Mouse (Mus musculus): ENCODE data around the gene Orm1.

Orm1 gene

GRCm38 (mm10) chr4:63344295-63344694, at the start of gene Orm1:
TSS of gene Orm1 (plus strand) at chr4:63344560.
- DNase-seq (ENCODE audit: low read depth, low spot score), result no peak

GRCm38 (mm10) chr4:63295641-63296040, 48.7 kb upstream of the Orm1 start:
- DNase-seq (ENCODE audit: low read depth, low spot score), result no peak

- no peak for DNase-seq (ENCODE audit: low read depth, low spot score)
Measured at GRCm38 (mm10) chr4:63296263-63296662, 48.1 kb upstream of the Orm1 start.

- no peak for DNase-seq (ENCODE audit: low read depth, low spot score)
Measured at GRCm38 (mm10) chr4:63296876-63297275, 47.5 kb upstream of the Orm1 start.

DNA sequence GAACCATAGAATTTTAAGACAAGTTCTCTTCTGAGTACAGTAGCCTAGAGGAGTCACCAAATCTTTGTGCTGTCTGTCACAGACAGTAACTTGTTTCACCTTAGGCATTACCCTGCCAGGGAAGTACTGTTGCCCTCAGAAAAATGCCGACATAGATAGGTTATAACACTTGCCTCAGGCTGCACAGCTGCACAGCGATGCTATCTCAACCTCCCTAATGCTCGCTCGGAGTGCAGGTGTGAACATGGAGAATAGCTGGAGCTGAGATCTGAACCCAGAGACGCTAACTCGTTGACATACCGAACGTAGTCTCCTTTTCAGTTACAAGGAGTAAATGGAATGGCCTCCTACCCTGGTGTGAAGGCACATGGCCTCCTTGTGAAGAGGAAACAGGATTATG, 46.2 kb upstream of the Orm1 start:
- no peak for DNase-seq (ENCODE audit: low read depth, low spot score)

- no peak for DNase-seq (ENCODE audit: low read depth, low spot score)
Measured at GRCm38 (mm10) chr4:63302641-63303040, 41.7 kb upstream of the Orm1 start.

- peak; percentile 79 for DNase-seq (ENCODE audit: low read depth, low spot score)
Measured at GRCm38 (mm10) chr4:63307175-63308062, 36.9 kb upstream of the Orm1 start.

DNA sequence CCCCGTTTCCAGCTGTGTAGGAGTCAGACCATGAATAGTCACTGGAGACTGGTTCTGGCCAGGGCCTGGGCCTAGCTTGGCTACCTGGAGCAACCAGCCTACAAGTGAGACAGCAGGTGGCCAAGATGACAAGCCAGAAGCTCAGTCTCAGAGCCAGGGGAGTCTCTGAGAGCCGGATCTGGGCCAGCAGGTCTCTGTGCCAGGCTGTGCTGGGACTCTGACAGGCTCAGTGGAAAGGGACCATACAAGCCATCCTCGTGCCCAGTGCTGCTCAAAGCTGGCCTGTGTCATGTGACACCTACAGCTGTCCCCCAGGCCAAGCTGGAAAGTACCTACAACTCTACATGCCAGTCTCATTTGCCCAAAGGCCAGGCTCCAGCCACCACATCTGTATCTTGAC, 36.0 kb upstream of the Orm1 start:
- no peak for DNase-seq (ENCODE audit: low read depth, low spot score)

DNA sequence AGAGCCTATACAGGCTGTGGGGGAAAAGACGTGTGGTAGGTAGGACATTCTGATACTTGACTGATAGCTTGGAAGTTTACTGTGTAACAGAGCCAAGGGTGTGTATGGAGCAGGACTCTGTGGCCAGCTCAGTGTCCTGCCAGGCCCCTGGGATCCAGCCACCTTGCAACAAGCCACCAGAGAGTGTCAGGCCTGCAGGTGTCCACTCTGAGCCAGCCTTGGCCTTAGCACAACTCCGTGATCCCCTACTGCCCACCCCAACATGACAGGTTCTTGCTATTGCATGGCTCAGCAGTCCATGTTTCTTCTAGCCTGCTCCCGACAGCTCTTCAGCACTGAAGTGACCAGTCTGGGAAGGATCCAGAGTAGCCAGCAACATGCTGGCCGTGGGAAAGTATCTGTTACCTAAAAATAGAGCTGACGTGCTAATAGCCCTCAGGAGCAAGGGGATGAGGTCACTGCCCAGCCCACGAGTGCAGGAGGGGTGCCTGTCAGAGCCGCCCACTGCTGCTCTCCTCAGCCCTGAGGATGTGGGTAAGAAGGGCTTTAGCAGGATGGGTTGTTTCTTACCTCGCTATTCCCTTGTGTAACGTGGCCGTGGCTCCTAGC, 34.0 kb upstream of the Orm1 start:
- DNase-seq (ENCODE audit: low read depth, low spot score), result no peak

DNA sequence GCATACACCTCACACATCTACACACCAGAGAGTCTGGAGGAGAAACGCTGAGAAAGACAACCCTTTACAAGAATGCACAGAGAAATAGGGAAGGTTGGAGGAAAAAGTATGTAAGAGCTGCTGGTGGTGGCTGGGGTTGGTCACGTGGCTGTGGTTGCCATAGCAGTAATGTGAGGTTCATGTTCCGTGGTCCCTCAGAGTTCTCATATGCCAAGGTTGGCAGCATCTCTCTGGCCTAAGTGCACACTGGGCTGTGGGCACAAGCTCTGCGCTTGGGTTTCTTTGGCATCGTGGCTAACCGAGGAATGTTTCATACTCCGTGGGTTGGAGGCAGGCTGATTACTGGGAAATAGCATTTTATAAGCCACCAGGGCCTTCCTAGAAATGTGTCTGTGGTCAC, 32.9 kb upstream of the Orm1 start:
- DNase-seq (ENCODE audit: low read depth, low spot score), result no peak

- no peak for DNase-seq (ENCODE audit: low read depth, low spot score)
Measured at GRCm38 (mm10) chr4:63314063-63314462, 30.3 kb upstream of the Orm1 start.

GRCm38 (mm10) chr4:63316076-63316746, 28.1 kb upstream of the Orm1 start:
- no peak for DNase-seq (ENCODE audit: low read depth, low spot score)

DNA sequence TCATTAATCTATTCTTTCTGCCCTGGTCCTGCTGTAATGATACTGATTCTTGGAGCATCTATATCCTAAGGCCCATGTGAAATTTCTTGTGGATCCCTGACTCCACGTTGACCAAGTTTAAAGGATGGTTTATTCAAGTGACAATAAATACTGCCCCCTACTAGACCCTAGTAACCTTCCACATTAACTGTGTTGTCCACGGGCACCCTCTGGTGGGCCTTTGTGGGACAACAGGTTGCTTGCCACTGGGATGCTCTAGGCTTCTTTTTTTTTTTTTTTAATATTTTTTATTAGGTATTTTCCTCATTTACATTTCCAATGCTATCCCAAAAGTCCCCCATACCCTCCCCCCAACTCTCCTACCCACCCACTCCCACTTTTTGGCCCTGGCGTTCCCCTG, 24.8 kb upstream of the Orm1 start:
- peak; percentile 33 for DNase-seq (ENCODE audit: low read depth, low spot score)

GRCm38 (mm10) chr4:63323275-63323815, 21.0 kb upstream of the Orm1 start:
- DNase-seq (ENCODE audit: low read depth, low spot score), result no peak

DNA sequence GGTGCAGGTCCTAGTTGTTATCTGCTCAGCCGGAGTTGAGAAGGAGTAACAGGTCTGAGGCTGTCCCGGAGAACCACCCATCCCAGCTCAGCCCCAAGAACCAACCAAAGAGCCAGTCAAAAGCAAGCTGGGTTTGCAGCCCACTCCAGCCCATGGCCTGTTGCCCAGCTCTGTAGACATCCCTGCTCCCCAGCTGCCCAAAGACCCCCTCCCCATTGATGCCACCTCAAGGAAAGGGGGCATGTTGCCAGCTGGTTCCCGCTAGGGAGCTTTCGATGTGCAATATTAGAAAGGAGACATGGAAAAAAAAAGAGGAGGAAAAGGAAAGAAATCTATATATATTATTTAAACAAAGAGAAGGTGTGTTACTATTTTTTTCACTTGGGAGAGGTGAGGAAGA, 11.0 kb upstream of the Orm1 start:
- no peak for DNase-seq (ENCODE audit: low read depth, low spot score)

- no peak for DNase-seq (ENCODE audit: low read depth, low spot score)
Measured at GRCm38 (mm10) chr4:63338414-63339076, 5.8 kb upstream of the Orm1 start.

DNA sequence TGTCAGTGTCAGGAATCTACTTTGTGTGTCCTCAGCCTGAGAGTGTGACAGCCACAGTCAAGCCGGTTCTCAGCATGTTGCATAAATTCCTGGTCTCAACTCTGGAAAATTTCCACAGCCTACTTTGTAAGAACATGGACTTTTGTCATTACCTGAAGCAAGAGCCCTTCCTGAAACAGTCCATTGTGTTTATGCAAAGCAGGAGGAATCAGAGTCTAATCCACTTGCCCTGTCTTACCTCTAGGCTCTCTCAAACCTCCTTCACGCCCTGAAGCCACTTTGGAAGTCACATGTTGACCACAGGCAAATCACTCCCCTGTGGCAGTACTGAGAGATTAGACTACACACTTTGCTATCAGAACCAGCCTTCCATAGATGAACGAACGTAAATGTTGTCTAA, 1.9 kb upstream of the Orm1 start:
- DNase-seq (ENCODE audit: low read depth, low spot score), result no peak

DNA sequence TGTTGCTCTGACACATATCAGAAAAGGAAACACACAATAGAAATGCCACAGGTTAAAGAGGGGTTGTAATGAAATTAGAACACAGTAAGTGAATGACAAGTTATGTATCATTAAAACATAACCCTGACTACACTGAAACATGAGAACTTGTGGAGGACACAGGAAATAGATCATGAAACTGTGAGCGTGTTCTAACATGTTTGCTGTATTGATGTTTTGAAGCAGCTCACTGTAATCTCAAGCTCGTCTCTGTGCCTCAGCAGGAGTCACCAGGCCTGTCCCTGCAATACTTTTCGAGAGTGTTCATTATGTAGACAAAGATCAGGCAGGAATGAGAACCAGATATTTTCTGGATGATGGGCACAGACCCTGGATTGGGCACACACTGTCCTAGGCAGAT, 752 bp upstream of the Orm1 start:
- no peak for DNase-seq (ENCODE audit: low read depth, low spot score)

- DNase-seq (ENCODE audit: low read depth, low spot score), result no peak
Measured at GRCm38 (mm10) chr4:63345261-63345660, 901 bp downstream of the Orm1 start.

DNA sequence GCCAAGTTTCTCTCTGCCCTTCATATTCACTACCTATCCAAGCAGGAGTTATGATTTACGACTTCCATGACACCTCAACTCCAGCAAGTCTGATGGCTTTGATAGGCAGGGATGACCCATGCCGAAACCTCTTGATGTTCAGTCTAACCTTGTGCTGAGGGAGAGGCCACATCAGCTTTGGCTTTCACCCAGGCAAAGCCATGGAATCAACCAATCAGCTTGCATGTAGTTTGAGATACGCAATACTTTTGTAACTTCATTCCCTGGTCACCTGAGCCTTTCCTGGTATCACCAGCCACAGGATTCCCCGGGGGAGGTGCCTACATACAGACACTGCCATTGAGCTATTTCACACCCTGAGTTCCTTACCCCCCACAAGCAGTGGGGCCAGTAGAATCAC, 2.3 kb downstream of the Orm1 start:
- DNase-seq (ENCODE audit: low read depth, low spot score), result no peak

DNA sequence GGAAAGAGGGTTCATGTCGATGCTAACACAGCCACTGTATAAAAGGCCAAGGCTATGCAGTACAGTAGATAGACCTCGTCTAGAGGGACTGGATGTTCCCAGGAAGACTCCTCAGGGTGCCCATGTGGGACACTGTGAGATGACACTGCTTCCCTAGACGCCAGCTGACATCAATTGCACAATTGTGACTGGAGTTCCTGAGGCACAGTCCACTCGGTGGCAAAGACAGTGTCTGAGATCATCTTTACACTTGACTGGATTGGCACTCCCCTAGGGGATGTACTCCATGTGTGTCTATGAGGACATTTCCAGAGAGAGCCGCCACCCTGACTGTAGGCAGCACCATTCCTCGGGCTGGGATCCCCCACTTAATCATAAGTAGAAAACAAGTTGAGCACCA, 4.2 kb downstream of the Orm1 start:
- DNase-seq (ENCODE audit: low read depth, low spot score), result no peak

Measured in retina, postnatal 7 days (tissue).